Mouse (Mus musculus) adrenal gland, postnatal 10 days (tissue): ENCODE data around the gene Kcnj6. TPM values are rescaled to one million over a fixed set of nuclear protein-coding genes. Genes with fewer than 3 reads are reported as not detected.

ENCODE experiments used
- DNase-seq: peaks from one replicate; pipeline ENCODE4 v3.0.0; 2021; ENCODE audit warnings: mixed read lengths
- total RNA-seq, 2 experiments: library from RNA; stranded (reverse); gene quantifications; 2 replicates each; pipeline ENCODE4 v1.2.3; 2021

The Kcnj6 gene
- total RNA-seq, 2 experiments from 2014 or later: 0.33 to 0.64 TPM

- DNase-seq: peak; percentile 5
These were observed 65.9 kb downstream of the Kcnj6 start for GRCm38 (mm10) chr16:94931343-94932301.

GRCm38 (mm10) chr16:94925364-94925763, 72.1 kb downstream of the Kcnj6 start:
- no peak for DNase-seq

- DNase-seq: no peak
These were observed 78.3 kb downstream of the Kcnj6 start for GRCm38 (mm10) chr16:94919177-94919576.

GRCm38 (mm10) chr16:94906026-94906425, 91.5 kb downstream of the Kcnj6 start:
- DNase-seq: no peak

- no peak for DNase-seq
These were observed 98.7 kb downstream of the Kcnj6 start for GRCm38 (mm10) chr16:94898832-94899231.

- no peak for DNase-seq
These were observed 105.3 kb downstream of the Kcnj6 start for GRCm38 (mm10) chr16:94892162-94892650.

GRCm38 (mm10) chr16:94890581-94890980, 106.9 kb downstream of the Kcnj6 start:
- no peak for DNase-seq

- peak; percentile 54 for DNase-seq
These were observed 107.4 kb downstream of the Kcnj6 start for GRCm38 (mm10) chr16:94890056-94890455.

- DNase-seq: no peak
These were observed 108.9 kb downstream of the Kcnj6 start for GRCm38 (mm10) chr16:94888554-94888953.

GRCm38 (mm10) chr16:94886398-94886797, 111.1 kb downstream of the Kcnj6 start:
- DNase-seq: no peak

- no peak for DNase-seq
These were observed 112.4 kb downstream of the Kcnj6 start for GRCm38 (mm10) chr16:94885062-94885461.

- DNase-seq: no peak
These were observed 113.6 kb downstream of the Kcnj6 start for GRCm38 (mm10) chr16:94883909-94884308.

GRCm38 (mm10) chr16:94883196-94883595, 114.3 kb downstream of the Kcnj6 start:
- DNase-seq: no peak

GRCm38 (mm10) chr16:94882111-94882510, 115.4 kb downstream of the Kcnj6 start:
- DNase-seq: no peak

GRCm38 (mm10) chr16:94872614-94873272, 124.8 kb downstream of the Kcnj6 start:
- no peak for DNase-seq

GRCm38 (mm10) chr16:94868354-94868753, 129.1 kb downstream of the Kcnj6 start:
- no peak for DNase-seq

GRCm38 (mm10) chr16:94866300-94866956, 131.1 kb downstream of the Kcnj6 start:
- peak; percentile 39 for DNase-seq

GRCm38 (mm10) chr16:94865796-94866195, 131.7 kb downstream of the Kcnj6 start:
- DNase-seq: no peak

GRCm38 (mm10) chr16:94865101-94865500, 132.4 kb downstream of the Kcnj6 start:
- no peak for DNase-seq

GRCm38 (mm10) chr16:94863475-94863874, 134.0 kb downstream of the Kcnj6 start:
- DNase-seq: no peak

GRCm38 (mm10) chr16:94855990-94856389, 141.5 kb downstream of the Kcnj6 start:
- no peak for DNase-seq

- peak; percentile 15 for DNase-seq
These were observed 144.9 kb downstream of the Kcnj6 start for GRCm38 (mm10) chr16:94852407-94853160.
